Mouse (Mus musculus) limb, embryonic 14.5 days (tissue): ENCODE data around the gene Arid3a. TPM values are rescaled to one million over a fixed set of nuclear protein-coding genes. Genes with fewer than 3 reads are reported as not detected.

Experiments used
- ATAC-seq: fragments of 200-750 bp; cut with Nextera tagmentation; 2 replicates; pipeline ENCODE4 v1.8.0; 2017; ENCODE audit warnings: low read depth, moderate number of reproducible peaks, moderate TSS enrichment; ENCODE audit not compliant: low FRiP score
- DNase-seq: peaks from one replicate; pipeline ENCODE4 v3.0.0-alpha.2; 2015; ENCODE audit warnings: low spot score
- H3K27ac ChIP-seq: fragments of 300-500 bp; sonication (generic); replicated peaks from 2 replicates; pipeline ENCODE4 v1.5.1; 2014; ENCODE audit warnings: low read depth, mild to moderate bottlenecking, low read length, moderate library complexity, mixed read lengths
- H3K27me3 ChIP-seq: fragments of 300-500 bp; sonication (generic); 2 replicates; pipeline ENCODE4 v1.6.1; 2014; ENCODE audit warnings: low read length, mixed read lengths; ENCODE audit not compliant: control insufficient read depth, insufficient read depth
- H3K36me3 ChIP-seq: fragments of 300-500 bp; sonication (generic); 2 replicates; pipeline ENCODE4 v1.6.1; 2014; ENCODE audit warnings: mild to moderate bottlenecking, low read length, moderate library complexity, mixed read lengths; ENCODE audit not compliant: control insufficient read depth, insufficient read depth
- H3K4me1 ChIP-seq: fragments of 300-500 bp; sonication (generic); 2 replicates; pipeline ENCODE4 v1.6.1; 2014; ENCODE audit warnings: antibody characterized with exemption, low read length, mixed read lengths; ENCODE audit not compliant: control insufficient read depth, insufficient read depth
- H3K4me2 ChIP-seq: fragments of 300-500 bp; sonication (generic); replicated peaks from 2 replicates; pipeline ENCODE4 v1.6.1; 2014; ENCODE audit warnings: low read depth, mild to moderate bottlenecking, low read length, moderate library complexity; ENCODE audit not compliant: severe bottlenecking
- H3K4me3 ChIP-seq: fragments of 300-500 bp; sonication (generic); replicated peaks from 2 replicates; pipeline ENCODE4 v1.5.1; 2014; ENCODE audit warnings: low read length
- H3K9ac ChIP-seq: fragments of 300-500 bp; sonication (generic); 2 replicates; pipeline ENCODE4 v1.6.1; 2014; ENCODE audit warnings: mild to moderate bottlenecking, low read depth, low read length, moderate library complexity; ENCODE audit not compliant: severe bottlenecking
- H3K9me3 ChIP-seq: fragments of 300-500 bp; sonication (generic); 2 replicates; pipeline ENCODE4 v1.6.1; 2016; ENCODE audit warnings: low read length; ENCODE audit not compliant: control insufficient read depth
- POLR2A ChIP-seq: fragments of 200-500 bp; IDR thresholded peaks from 2 replicates; pipeline ENCODE4 v1.8.0; 2012; ENCODE audit warnings: inconsistent platforms, mild to moderate bottlenecking, moderate library complexity, borderline replicate concordance; ENCODE audit not compliant: insufficient read depth, insufficient read length; ENCODE audit errors: extremely low read depth
- WGBS: fragments of 180-500 bp; shearing (Covaris S2); extraction: QIAGEN DNeasy Blood & Tissue Kit; methylation state at CpG from one replicate; pipeline ENCODE4 v1.1.7; 2014; 5-methylcytosine and 5-hydroxymethylcytosine counted together
- polyA plus RNA-seq, 2 experiments: library from polyadenylated mRNA; depleted of rRNA in 1 of 2; stranded (reverse) in 1 of 2; unstranded in 1 of 2; fragments of >200 nt; fragmentation: Nextera tagmentation in 1 of 2; extraction: Ambion mirVana in 1 of 2; gene quantifications; 2 replicates each; pipeline versions ENCODE4 v1.2.1 to v1.2.3; 2012 to 2014

Arid3a gene
- polyA plus RNA-seq, 2 experiments, result 5.0 to 8.6 TPM

- ATAC-seq (no peak), DNase-seq (no peak)
- peaks cover 22% of the 10 kb centered on the region for H3K36me3 ChIP-seq
- no peaks in the 10 kb centered on the region for H3K9me3 ChIP-seq
- peaks cover 4% of the 10 kb centered on the region; the same call in 1 of the 2 replicates for H3K27me3 ChIP-seq
- H3K4me1 ChIP-seq, result peaks cover 7% of the 10 kb centered on the region
- TF ChIP-seq POLR2A, result no peak
- peak overlapping the region; percentile 94 for H3K4me2 ChIP-seq
- H3K4me3 ChIP-seq, result peak overlapping the region; percentile 49; the same call in 1 of the 2 replicates
- H3K9ac ChIP-seq, result no peak overlapping the region
- WGBS, result 7% methylated on average over 15 of the region's 15 CpGs
- no peak overlapping the region for H3K27ac ChIP-seq
These were observed 71.0 kb downstream of the Arid3a start for GRCm38 (mm10) chr10:79997819-79998218.

GRCm38 (mm10) chr10:80001945-80002344 lies 75.1 kb downstream of the Arid3a start:
- no peak for DNase-seq
- Histone ChIP-seq H3K4me3 (no peak overlapping the region), H3K27ac (no peak overlapping the region), H3K36me3 (no peaks in the 10 kb centered on the region), H3K27me3 (peaks cover 10% of the 10 kb centered on the region; the same call in 1 of the 2 replicates), H3K4me2 (no peak overlapping the region), H3K4me1 (peaks cover 13% of the 10 kb centered on the region), H3K9me3 (no peaks in the 10 kb centered on the region), H3K9ac (no peak overlapping the region)
- ATAC-seq, result no peak
- TF ChIP-seq POLR2A, result no peak
- WGBS, result 65% methylated on average over 9 of the region's 9 CpGs

- H3K27ac ChIP-seq, result no peak overlapping the region
- no peaks in the 10 kb centered on the region for H3K9me3 ChIP-seq
- no peak overlapping the region for H3K4me3 ChIP-seq
- no peak overlapping the region for H3K4me2 ChIP-seq
- peaks cover 9% of the 10 kb centered on the region for H3K4me1 ChIP-seq
- no peaks in the 10 kb centered on the region for H3K36me3 ChIP-seq
- peaks cover 10% of the 10 kb centered on the region; the same call in 1 of the 2 replicates for H3K27me3 ChIP-seq
- no peak for TF ChIP-seq POLR2A
- DNase-seq (no peak), ATAC-seq (no peak)
- 0 out of 2 replicates have a peak overlapping the region, but pooled peaks have one; percentile 16 for H3K9ac ChIP-seq
- WGBS, result 23% methylated on average over 20 of the region's 21 CpGs
These were observed 76.0 kb downstream of the Arid3a start for GRCm38 (mm10) chr10:80002829-80003228.

- no peak for TF ChIP-seq POLR2A
- ATAC-seq (no peak), DNase-seq (no peak)
- Histone ChIP-seq H3K9ac (no peak overlapping the region), H3K36me3 (no peaks in the 10 kb centered on the region), H3K4me1 (peaks cover 8% of the 10 kb centered on the region; the same call in 1 of the 2 replicates), H3K4me2 (no peak overlapping the region), H3K4me3 (no peak overlapping the region), H3K27ac (no peak overlapping the region), H3K9me3 (no peaks in the 10 kb centered on the region), H3K27me3 (peaks cover 10% of the 10 kb centered on the region; the same call in 1 of the 2 replicates)
- 59% methylated on average over 9 of the region's 9 CpGs for WGBS
These were observed 76.8 kb downstream of the Arid3a start for GRCm38 (mm10) chr10:80003374-80004232.

DNA sequence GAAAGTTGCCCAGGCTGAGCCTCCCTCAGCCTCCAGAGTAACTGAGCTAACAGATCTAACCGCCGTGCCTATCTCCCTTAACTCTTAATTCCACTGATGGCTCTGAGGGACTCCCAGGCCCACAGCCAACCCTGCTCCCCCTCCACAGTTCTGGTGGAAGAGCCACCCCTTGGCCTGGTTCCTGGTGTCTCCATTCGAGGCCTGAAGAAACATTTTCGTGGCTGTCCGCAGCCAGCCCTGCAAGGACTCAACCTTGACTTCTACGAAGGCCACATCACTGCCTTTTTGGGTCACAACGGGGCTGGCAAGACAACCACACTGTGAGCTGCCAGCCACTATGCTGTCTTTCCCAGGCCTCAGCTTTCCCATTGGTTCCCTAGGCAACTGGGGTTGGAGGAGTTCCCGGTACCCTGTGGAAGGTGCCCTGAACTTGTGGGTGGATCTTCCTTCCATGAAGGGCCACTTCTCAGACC lies 77.4 kb downstream of the Arid3a start:
- no peak for ATAC-seq
- Histone ChIP-seq H3K9me3 (no peaks in the 10 kb centered on the region), H3K36me3 (no peaks in the 10 kb centered on the region), H3K27me3 (peaks cover 10% of the 10 kb centered on the region; the same call in 1 of the 2 replicates), H3K27ac (no peak overlapping the region), H3K4me1 (peaks cover 8% of the 10 kb centered on the region; the same call in 1 of the 2 replicates), H3K4me2 (no peak overlapping the region), H3K9ac (no peak overlapping the region), H3K4me3 (no peak overlapping the region)
- no peak for TF ChIP-seq POLR2A
- no peak for DNase-seq
- 88% methylated on average over 8 of the region's 8 CpGs for WGBS

Other genes starting within 250 kb of the Arid3a start
Only the 30 nearest of the 35 such genes appear.
- gene Hcn2, start 210.4 kb upstream of the Arid3a start, polyA plus RNA-seq (2012; rRNA removed), result 0.70 and 1.3 TPM in 2 replicates
- gene Hcn2, start 210.4 kb upstream of the Arid3a start, polyA plus RNA-seq (2014; fragmentation: Nextera tagmentation; extraction: Ambion mirVana), result 0.18 and 0.21 TPM in 2 replicates
- gene Polrmt, start 180.5 kb upstream of the Arid3a start, polyA plus RNA-seq (2012; rRNA removed), result 64.1 and 75.3 TPM in 2 replicates
- 33.4 and 36.6 TPM in 2 replicates for gene Polrmt, start 180.5 kb upstream of the Arid3a start, polyA plus RNA-seq (2014; fragmentation: Nextera tagmentation; extraction: Ambion mirVana)
- 0.13 and 0.22 TPM in 2 replicates for gene Fgf22, start 172.0 kb upstream of the Arid3a start, polyA plus RNA-seq (2012; rRNA removed)
- 0.21 and 0.80 TPM in 2 replicates for gene Fgf22, start 172.0 kb upstream of the Arid3a start, polyA plus RNA-seq (2014; fragmentation: Nextera tagmentation; extraction: Ambion mirVana)
- 176 and 229 TPM in 2 replicates for gene Rnf126, start 160.1 kb upstream of the Arid3a start, polyA plus RNA-seq (2012; rRNA removed)
- gene Rnf126, start 160.1 kb upstream of the Arid3a start, polyA plus RNA-seq (2014; fragmentation: Nextera tagmentation; extraction: Ambion mirVana), result 100 and 103 TPM in 2 replicates
- gene Fstl3, start 149.8 kb upstream of the Arid3a start, polyA plus RNA-seq (2012; rRNA removed), result 11.6 and 14.7 TPM in 2 replicates
- 9.0 and 9.5 TPM in 2 replicates for gene Fstl3, start 149.8 kb upstream of the Arid3a start, polyA plus RNA-seq (2014; fragmentation: Nextera tagmentation; extraction: Ambion mirVana)
- 0.04 and 0.06 TPM in 2 replicates for gene Prss57, start 136.1 kb upstream of the Arid3a start, polyA plus RNA-seq (2012; rRNA removed)
- gene Prss57, start 136.1 kb upstream of the Arid3a start, polyA plus RNA-seq (2014; fragmentation: Nextera tagmentation; extraction: Ambion mirVana), result not detected in 2 replicates
- gene Palm, start 133.5 kb upstream of the Arid3a start, polyA plus RNA-seq (2012; rRNA removed), result 55.8 and 72.7 TPM in 2 replicates
- 76.2 and 83.8 TPM in 2 replicates for gene Palm, start 133.5 kb upstream of the Arid3a start, polyA plus RNA-seq (2014; fragmentation: Nextera tagmentation; extraction: Ambion mirVana)
- 0.41 and 0.50 TPM in 2 replicates for gene Misp, start 106.1 kb upstream of the Arid3a start, polyA plus RNA-seq (2012; rRNA removed)
- 0.54 and 1.2 TPM in 2 replicates for gene Misp, start 106.1 kb upstream of the Arid3a start, polyA plus RNA-seq (2014; fragmentation: Nextera tagmentation; extraction: Ambion mirVana)
- gene Ptbp1, start 72.6 kb upstream of the Arid3a start, polyA plus RNA-seq (2012; rRNA removed), result 536 and 644 TPM in 2 replicates
- 262 and 279 TPM in 2 replicates for gene Ptbp1, start 72.6 kb upstream of the Arid3a start, polyA plus RNA-seq (2014; fragmentation: Nextera tagmentation; extraction: Ambion mirVana)
- gene Prtn3, start 52.6 kb upstream of the Arid3a start, polyA plus RNA-seq (2012; rRNA removed), result 10.3 and 17.3 TPM in 2 replicates
- gene Prtn3, start 52.6 kb upstream of the Arid3a start, polyA plus RNA-seq (2014; fragmentation: Nextera tagmentation; extraction: Ambion mirVana), result 5.9 and 8.2 TPM in 2 replicates
- gene Plppr3, start 52.4 kb upstream of the Arid3a start, polyA plus RNA-seq (2012; rRNA removed), result 220 and 326 TPM in 2 replicates
- 61.5 and 79.7 TPM in 2 replicates for gene Plppr3, start 52.4 kb upstream of the Arid3a start, polyA plus RNA-seq (2014; fragmentation: Nextera tagmentation; extraction: Ambion mirVana)
- gene Elane, start 40.8 kb upstream of the Arid3a start, polyA plus RNA-seq (2012; rRNA removed), result 0.35 and 1.8 TPM in 2 replicates
- gene Elane, start 40.8 kb upstream of the Arid3a start, polyA plus RNA-seq (2014; fragmentation: Nextera tagmentation; extraction: Ambion mirVana), result 0.62 and 1.2 TPM in 2 replicates
- gene Cfd, start 36.2 kb upstream of the Arid3a start, polyA plus RNA-seq (2012; rRNA removed), result 1.1 and 2.3 TPM in 2 replicates
- not detected in 2 replicates for gene Cfd, start 36.2 kb upstream of the Arid3a start, polyA plus RNA-seq (2014; fragmentation: Nextera tagmentation; extraction: Ambion mirVana)
- gene Med16, start 18.1 kb upstream of the Arid3a start, polyA plus RNA-seq (2012; rRNA removed), result 54.6 and 73.8 TPM in 2 replicates
- 33.4 and 38.3 TPM in 2 replicates for gene Med16, start 18.1 kb upstream of the Arid3a start, polyA plus RNA-seq (2014; fragmentation: Nextera tagmentation; extraction: Ambion mirVana)
- not detected in 2 replicates for gene Gm26602, start 16.2 kb upstream of the Arid3a start, polyA plus RNA-seq (2012; rRNA removed)
- gene Gm26602, start 16.2 kb upstream of the Arid3a start, polyA plus RNA-seq (2014; fragmentation: Nextera tagmentation; extraction: Ambion mirVana), result 6.6 TPM in 1 of 2 replicates, not detected in the other
- gene Kiss1r, start 10.1 kb upstream of the Arid3a start, polyA plus RNA-seq (2012; rRNA removed), result 2.5 and 2.8 TPM in 2 replicates
- gene Kiss1r, start 10.1 kb upstream of the Arid3a start, polyA plus RNA-seq (2014; fragmentation: Nextera tagmentation; extraction: Ambion mirVana), result 0.17 and 0.26 TPM in 2 replicates
- 158 and 219 TPM in 2 replicates for gene R3hdm4, start 5.8 kb upstream of the Arid3a start, polyA plus RNA-seq (2012; rRNA removed)
- gene R3hdm4, start 5.8 kb upstream of the Arid3a start, polyA plus RNA-seq (2014; fragmentation: Nextera tagmentation; extraction: Ambion mirVana), result 141 and 152 TPM in 2 replicates
- 58.7 and 78.5 TPM in 2 replicates for gene Wdr18, start 33.1 kb downstream of the Arid3a start, polyA plus RNA-seq (2012; rRNA removed)
- 99.8 and 106 TPM in 2 replicates for gene Wdr18, start 33.1 kb downstream of the Arid3a start, polyA plus RNA-seq (2014; fragmentation: Nextera tagmentation; extraction: Ambion mirVana)
- gene Grin3b, start 43.7 kb downstream of the Arid3a start, polyA plus RNA-seq (2012; rRNA removed), result 0.72 and 0.76 TPM in 2 replicates
- 0.23 and 0.55 TPM in 2 replicates for gene Grin3b, start 43.7 kb downstream of the Arid3a start, polyA plus RNA-seq (2014; fragmentation: Nextera tagmentation; extraction: Ambion mirVana)
- 260 and 379 TPM in 2 replicates for gene Tmem259, start 57.3 kb downstream of the Arid3a start, polyA plus RNA-seq (2012; rRNA removed)
- 24.5 and 25.2 TPM in 2 replicates for gene Tmem259, start 57.3 kb downstream of the Arid3a start, polyA plus RNA-seq (2014; fragmentation: Nextera tagmentation; extraction: Ambion mirVana)
- 133 and 173 TPM in 2 replicates for gene Cnn2, start 61.5 kb downstream of the Arid3a start, polyA plus RNA-seq (2012; rRNA removed)
- gene Cnn2, start 61.5 kb downstream of the Arid3a start, polyA plus RNA-seq (2014; fragmentation: Nextera tagmentation; extraction: Ambion mirVana), result 273 and 290 TPM in 2 replicates
- 6.2 and 8.0 TPM in 2 replicates for gene Abca7, start 69.5 kb downstream of the Arid3a start, polyA plus RNA-seq (2012; rRNA removed)
- 2.2 and 2.4 TPM in 2 replicates for gene Abca7, start 69.5 kb downstream of the Arid3a start, polyA plus RNA-seq (2014; fragmentation: Nextera tagmentation; extraction: Ambion mirVana)
- gene Arhgap45, start 89.6 kb downstream of the Arid3a start, polyA plus RNA-seq (2012; rRNA removed), result 12.8 and 14.4 TPM in 2 replicates
- 3.4 and 5.7 TPM in 2 replicates for gene Arhgap45, start 89.6 kb downstream of the Arid3a start, polyA plus RNA-seq (2014; fragmentation: Nextera tagmentation; extraction: Ambion mirVana)
- gene Polr2e, start 112.8 kb downstream of the Arid3a start, polyA plus RNA-seq (2012; rRNA removed), result 287 and 350 TPM in 2 replicates
- gene Polr2e, start 112.8 kb downstream of the Arid3a start, polyA plus RNA-seq (2014; fragmentation: Nextera tagmentation; extraction: Ambion mirVana), result 247 and 248 TPM in 2 replicates
- gene Gpx4, start 120.1 kb downstream of the Arid3a start, polyA plus RNA-seq (2012; rRNA removed), result 372 and 379 TPM in 2 replicates
- gene Gpx4, start 120.1 kb downstream of the Arid3a start, polyA plus RNA-seq (2014; fragmentation: Nextera tagmentation; extraction: Ambion mirVana), result 466 and 493 TPM in 2 replicates
- gene Sbno2, start 178.5 kb downstream of the Arid3a start, polyA plus RNA-seq (2012; rRNA removed), result 24.9 and 29.5 TPM in 2 replicates
- gene Sbno2, start 178.5 kb downstream of the Arid3a start, polyA plus RNA-seq (2014; fragmentation: Nextera tagmentation; extraction: Ambion mirVana), result 15.3 and 16.8 TPM in 2 replicates
- 133 and 147 TPM in 2 replicates for gene Stk11, start 188.8 kb downstream of the Arid3a start, polyA plus RNA-seq (2012; rRNA removed)
- 30.1 and 32.4 TPM in 2 replicates for gene Stk11, start 188.8 kb downstream of the Arid3a start, polyA plus RNA-seq (2014; fragmentation: Nextera tagmentation; extraction: Ambion mirVana)
- gene Atp5d, start 211.6 kb downstream of the Arid3a start, polyA plus RNA-seq (2012; rRNA removed), result 449 and 577 TPM in 2 replicates
- 477 TPM in 2 replicates for gene Atp5d, start 211.6 kb downstream of the Arid3a start, polyA plus RNA-seq (2014; fragmentation: Nextera tagmentation; extraction: Ambion mirVana)
- gene Cbarp, start 213.8 kb downstream of the Arid3a start, polyA plus RNA-seq (2012; rRNA removed), result 28.9 and 36.0 TPM in 2 replicates
- gene Cbarp, start 213.8 kb downstream of the Arid3a start, polyA plus RNA-seq (2014; fragmentation: Nextera tagmentation; extraction: Ambion mirVana), result 7.5 and 9.3 TPM in 2 replicates
- 108 and 161 TPM in 2 replicates for gene Midn, start 221.2 kb downstream of the Arid3a start, polyA plus RNA-seq (2012; rRNA removed)
- 33.4 and 39.6 TPM in 2 replicates for gene Midn, start 221.2 kb downstream of the Arid3a start, polyA plus RNA-seq (2014; fragmentation: Nextera tagmentation; extraction: Ambion mirVana)